Mouse (Mus musculus) bone marrow, adult 2 months (tissue): ENCODE measurements at regions not wholly inside any gene's neighbourhood (a gene's known extent, or its start where the extent isn't known, plus 50 kb on each side); places are given as distances from the start of the nearest gene placed in this dataset.

ENCODE experiments used
- CTCF ChIP-seq: fragments of 200-500 bp; IDR thresholded peaks from 2 replicates; pipeline ENCODE4 v1.5.1; 2011; ENCODE audit warnings: low read length, control low read depth; ENCODE audit not compliant: control insufficient read depth, insufficient read depth
- POLR2A ChIP-seq: fragments of 200-500 bp; IDR thresholded peaks from 2 replicates; pipeline ENCODE4 v1.6.1; 2011; ENCODE audit warnings: low read depth, mild to moderate bottlenecking, control low read depth, low read length, borderline replicate concordance; ENCODE audit not compliant: control insufficient read depth

DNA sequence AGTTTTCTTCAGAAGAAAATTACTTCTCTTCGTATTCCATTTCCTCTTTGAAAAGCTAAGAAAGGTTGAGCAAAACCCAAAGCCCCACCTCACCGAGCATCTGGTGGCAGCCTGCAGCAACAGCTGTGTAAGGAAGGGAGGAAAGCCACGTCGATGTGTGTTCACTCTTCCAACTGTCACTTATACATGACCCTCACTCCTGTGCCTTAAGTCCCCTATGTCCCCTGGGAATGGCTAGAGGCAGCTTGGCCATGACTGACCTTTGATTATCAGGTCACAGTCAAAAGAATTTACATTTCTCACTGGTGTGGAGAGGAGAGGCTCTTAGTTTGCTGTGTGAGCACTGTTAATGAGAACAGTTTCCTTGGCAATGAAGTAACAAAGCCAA, 266.8 kb upstream of the Nr5a2 start:
- no peak for TF ChIP-seq CTCF
- no peak for TF ChIP-seq POLR2A
